Mouse (Mus musculus) frontal cortex, postnatal 14 days (tissue): ENCODE results near the gene Grcc10.
A peak's percentile ranks its signal among the peaks of the same experiment; 100 is the strongest.

Experiments used
- DNase-seq, 2 experiments: peaks; one replicate each; pipeline ENCODE4 v3.0.0; 2022; ENCODE audit warnings: low spot score in 2 of 2

Gene Grcc10

GRCm38 (mm10) chr6:124740888-124741761 is at the start of gene Grcc10:
Gene Grcc10, minus strand, starts transcription at chr6:124741374.
- DNase-seq, result peak; percentile 84 to 91

GRCm38 (mm10) chr6:124790121-124790520 is 48.9 kb upstream of the Grcc10 start:
- DNase-seq, result no peak

- DNase-seq, result no peak
Measured at GRCm38 (mm10) chr6:124789519-124789918, 48.3 kb upstream of the Grcc10 start.

GRCm38 (mm10) chr6:124787722-124788121 is 46.5 kb upstream of the Grcc10 start:
- no peak for DNase-seq

- no peak for DNase-seq
Measured at GRCm38 (mm10) chr6:124786756-124787420, 45.7 kb upstream of the Grcc10 start.

- DNase-seq, result no peak
Measured at GRCm38 (mm10) chr6:124782436-124782835, 41.3 kb upstream of the Grcc10 start.

GRCm38 (mm10) chr6:124780917-124781316 is 39.7 kb upstream of the Grcc10 start:
- DNase-seq, result no peak

- no peak for DNase-seq
Measured at GRCm38 (mm10) chr6:124779984-124780416, 38.8 kb upstream of the Grcc10 start.

GRCm38 (mm10) chr6:124779222-124779983 is 38.2 kb upstream of the Grcc10 start, which contains the start of gene Lrrc23:
Gene Lrrc23, minus strand, starts transcription at chr6:124779727.
- no peak for DNase-seq

GRCm38 (mm10) chr6:124770511-124770910 is 29.3 kb upstream of the Grcc10 start:
- DNase-seq, result no peak

GRCm38 (mm10) chr6:124770013-124770412 is 28.8 kb upstream of the Grcc10 start:
- DNase-seq, result no peak

- DNase-seq, result peak in 1 of 2 experiments; percentile 63
Measured at GRCm38 (mm10) chr6:124769101-124769765, 28.1 kb upstream of the Grcc10 start, which contains the start of gene Eno2. Gene Eno2, minus strand, starts transcription at chr6:124769673.

- no peak for DNase-seq
Measured at GRCm38 (mm10) chr6:124768704-124769044, 27.5 kb upstream of the Grcc10 start.

GRCm38 (mm10) chr6:124767920-124768703 is 26.9 kb upstream of the Grcc10 start:
- DNase-seq, result no peak

- DNase-seq, result no peak
Measured at GRCm38 (mm10) chr6:124767536-124767919, 26.4 kb upstream of the Grcc10 start.

GRCm38 (mm10) chr6:124765951-124766350 is 24.8 kb upstream of the Grcc10 start:
- no peak for DNase-seq

GRCm38 (mm10) chr6:124759259-124759658 is 18.1 kb upstream of the Grcc10 start:
- peak in 1 of 2 experiments; percentile 74 for DNase-seq

- DNase-seq, result no peak
Measured at GRCm38 (mm10) chr6:124758849-124759232, 17.7 kb upstream of the Grcc10 start.

- DNase-seq, result no peak
Measured at GRCm38 (mm10) chr6:124757909-124758848, 17.0 kb upstream of the Grcc10 start.
